Mouse (Mus musculus) adrenal gland, adult 8-10 months (tissue): ENCODE measurements at regions not wholly inside any gene's neighbourhood (a gene's known extent, or its start where the extent isn't known, plus 50 kb on each side); places are given as distances from the start of the nearest gene placed in this dataset.

ENCODE experiments used
- DNase-seq: peaks from one replicate; pipeline ENCODE4 v3.0.0; 2022

DNA sequence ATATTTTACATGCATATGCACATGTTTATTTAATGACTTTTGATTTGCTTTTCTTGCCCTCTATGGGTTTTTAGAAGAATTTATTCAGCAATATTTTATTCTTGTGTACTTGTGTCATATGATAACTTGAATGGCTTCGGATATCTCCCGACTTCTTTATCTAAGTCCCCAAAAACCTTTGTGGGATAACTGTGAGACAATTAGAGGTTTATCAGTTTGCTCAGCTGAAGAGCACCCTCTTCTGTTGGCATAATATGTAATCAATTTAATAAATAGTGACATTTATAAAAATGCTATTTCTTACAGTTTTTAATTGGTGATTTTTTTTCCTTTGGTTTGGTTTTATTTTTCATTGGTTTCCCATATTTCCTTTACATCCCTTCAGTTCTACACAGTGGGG, 194.2 kb upstream of the Tent5a start:
- DNase-seq = no peak

DNA sequence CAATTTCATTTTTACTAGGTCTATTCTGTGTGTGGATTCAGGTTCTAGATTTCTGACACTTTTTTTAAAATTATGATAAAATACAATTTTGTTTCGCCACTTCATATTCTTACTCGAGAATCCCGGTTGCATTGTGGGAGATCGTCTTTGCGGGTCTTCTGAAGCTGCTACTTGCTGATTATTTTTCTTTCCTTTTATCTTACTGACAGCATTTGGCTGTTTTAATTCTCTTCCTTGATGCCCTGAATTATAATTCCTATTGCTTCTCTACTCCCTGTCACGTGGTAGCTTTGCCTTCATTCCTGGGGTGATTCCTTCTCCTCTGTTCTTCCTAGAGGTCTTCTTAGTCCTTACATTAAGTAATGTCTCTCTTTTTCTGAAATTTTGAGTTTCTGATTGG, 193.8 kb upstream of the Tent5a start:
- DNase-seq = no peak

DNA sequence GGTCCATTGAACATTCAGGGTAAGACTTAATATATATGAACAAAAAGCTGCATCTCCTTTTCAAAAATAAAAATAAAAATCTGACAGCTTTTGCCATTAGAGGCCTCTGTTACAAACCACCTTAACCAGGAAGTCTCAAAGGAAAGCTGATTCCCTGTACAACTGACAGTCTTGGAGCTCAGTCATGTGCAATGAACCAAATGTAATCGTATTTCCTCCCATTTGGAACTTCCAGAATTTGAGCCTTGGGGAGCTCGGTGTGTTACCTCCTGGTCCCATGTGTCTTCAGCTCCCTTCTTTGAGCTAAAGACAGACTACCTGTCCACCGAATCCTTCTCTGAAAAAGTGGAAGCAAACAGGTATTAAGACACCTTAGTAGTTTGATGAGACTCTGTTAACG, 171.9 kb upstream of the Tent5a start:
- DNase-seq = no peak

DNA sequence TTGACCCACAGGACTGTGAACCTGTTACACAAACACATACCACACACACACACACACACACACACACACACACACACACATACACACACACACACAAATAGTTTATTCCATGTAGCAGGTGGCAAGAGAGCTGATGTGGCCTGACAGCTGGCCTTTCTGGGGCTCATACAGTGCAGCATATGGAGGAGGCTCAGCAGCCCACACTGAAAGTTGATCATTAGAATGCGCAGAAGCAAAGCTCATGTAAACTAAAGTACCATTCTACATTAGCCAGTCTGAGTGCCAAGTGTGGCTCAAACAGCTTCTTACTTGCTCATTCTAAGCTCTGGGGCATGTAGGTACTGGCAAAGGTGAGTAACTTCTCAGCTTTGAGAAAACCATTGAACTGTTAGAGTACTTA, 170.2 kb upstream of the Tent5a start:
- DNase-seq = no peak

DNA sequence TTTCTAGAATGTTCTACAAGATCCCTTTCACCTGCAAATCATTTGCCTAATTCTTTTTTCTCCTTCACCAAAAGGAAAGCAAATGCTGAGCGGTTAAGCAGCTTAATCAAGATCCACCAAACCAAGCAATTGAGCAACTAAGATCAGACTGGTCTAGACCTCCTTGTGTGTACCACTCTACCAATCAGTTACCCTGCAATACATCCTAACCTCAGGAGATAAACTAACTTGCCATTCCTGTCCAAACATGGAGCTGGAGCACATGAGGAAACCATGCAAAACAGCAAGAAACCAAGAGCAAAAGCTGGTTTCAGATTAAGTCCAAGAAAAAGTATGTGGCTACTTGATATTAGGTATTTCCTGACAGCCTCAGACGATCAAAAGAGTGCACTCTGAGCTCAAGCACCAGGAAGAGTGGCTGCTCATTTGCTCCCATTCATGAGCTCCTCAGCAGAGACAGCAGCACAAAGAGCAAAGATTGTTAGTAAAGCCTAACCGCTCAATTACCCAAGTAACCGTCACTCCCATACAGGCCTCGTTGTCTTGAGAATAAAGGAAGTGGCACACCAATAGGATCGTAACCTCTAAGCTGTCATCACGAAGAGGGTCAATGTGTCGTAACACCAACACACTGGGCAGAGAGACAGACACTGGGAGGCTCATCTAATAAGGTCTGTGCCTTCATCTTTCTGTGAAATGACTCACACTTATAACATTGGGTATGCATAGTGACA, 169.5 kb upstream of the Tent5a start:
- no peak for DNase-seq

DNA sequence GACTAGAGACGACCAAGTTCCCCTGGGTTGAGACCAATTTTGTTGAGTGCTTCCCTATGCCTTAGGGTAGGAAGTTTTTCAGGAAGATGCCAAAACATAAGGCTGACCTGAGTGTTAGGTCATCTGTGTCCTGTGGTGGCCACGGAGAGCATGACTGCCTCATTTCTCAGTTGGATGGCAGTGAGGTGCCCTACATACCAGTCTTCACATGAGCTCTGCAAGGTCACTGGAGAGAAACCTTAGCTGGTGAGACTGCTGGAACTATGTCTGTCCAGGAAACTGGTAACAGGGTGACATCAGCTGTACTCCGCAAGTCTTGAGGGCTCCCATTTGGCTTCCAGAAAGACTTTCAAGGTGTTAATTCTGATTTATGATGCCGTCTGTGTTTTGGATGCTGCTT, 167.9 kb upstream of the Tent5a start:
- no peak for DNase-seq

DNA sequence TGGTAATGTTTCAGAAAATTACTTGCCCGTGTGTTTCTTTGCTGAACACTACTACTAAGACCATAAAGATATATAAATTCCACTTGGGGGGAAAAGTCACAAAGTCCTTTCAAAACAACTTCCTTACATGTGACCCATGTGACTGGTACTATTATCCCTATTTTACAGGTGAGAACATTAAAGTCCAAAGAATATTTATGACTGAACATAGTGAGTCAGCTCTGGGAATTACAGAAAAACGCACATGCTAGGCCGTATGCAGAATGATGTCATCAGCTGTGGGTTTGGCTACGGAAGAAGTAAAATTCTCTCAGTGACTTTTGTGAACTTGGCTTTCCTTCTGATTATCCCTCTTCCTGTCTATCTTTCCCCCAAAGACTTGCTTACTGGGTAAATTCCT, 166.6 kb upstream of the Tent5a start:
- no peak for DNase-seq

DNA sequence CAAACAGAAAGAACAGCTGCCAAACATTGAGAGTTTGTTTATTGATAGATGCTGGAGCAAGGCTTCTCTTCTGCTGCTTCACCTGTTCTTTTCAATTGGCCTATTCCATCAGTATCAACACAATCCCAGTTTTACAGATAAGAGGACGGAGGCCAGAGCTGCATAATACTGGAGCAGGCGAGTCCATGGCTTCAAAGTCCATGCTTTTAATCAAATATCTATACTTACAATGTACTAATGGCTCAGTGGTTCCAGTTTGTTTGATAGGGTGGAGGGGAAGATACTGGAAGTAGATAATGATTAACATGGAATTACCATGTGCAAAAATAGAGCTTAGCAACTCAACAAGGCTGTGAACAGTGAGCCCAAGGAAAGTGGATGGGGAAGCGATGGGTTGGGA, 163.2 kb upstream of the Tent5a start:
- DNase-seq = no peak

DNA sequence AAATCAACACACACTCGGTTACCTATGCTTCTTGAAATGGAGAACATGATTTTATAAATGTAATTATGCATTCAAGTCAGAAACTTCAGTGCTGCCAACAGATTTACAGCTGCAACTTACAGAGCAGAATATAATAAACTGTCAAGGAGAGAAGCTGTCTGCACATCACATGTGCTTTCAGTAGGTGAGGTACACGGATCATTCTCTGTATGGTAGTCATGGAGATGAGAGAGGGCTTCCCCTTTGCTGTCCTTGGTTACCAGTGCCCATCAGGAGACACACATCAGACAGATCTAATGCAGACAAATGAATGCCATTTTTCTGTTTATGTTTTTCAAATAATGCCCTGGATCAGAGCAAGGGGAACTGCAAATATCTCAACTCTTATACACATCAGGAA, 160.8 kb upstream of the Tent5a start:
- no peak for DNase-seq

DNA sequence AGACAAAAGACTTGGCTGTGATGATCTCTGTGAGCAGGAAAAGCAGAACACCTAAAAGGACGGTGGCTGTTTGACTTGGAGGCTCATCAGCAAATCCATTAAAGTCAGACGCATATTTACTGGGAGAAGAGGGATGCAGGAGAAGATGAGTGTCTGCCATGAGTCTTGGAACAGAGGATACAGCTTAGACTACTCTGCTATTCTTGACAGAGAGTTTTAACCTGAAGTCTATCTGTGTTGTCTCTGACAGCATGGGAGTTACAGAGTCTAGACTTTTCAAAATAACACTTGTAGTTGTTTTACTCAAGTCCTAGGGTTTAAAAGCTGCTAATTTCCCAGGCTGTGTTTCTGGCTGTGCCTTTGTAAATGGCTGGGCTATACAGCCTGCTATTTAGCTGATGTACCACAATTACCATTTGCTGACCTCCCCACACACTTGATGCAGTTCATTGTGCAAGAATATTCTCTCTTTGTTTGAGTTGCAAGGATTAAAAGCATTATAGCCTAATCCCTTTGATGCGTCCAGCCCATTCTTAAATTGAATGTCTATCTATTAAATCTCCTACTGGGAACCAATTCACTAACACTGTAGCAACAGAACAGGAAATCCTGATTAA, 160.0 kb upstream of the Tent5a start:
- no peak for DNase-seq

DNA sequence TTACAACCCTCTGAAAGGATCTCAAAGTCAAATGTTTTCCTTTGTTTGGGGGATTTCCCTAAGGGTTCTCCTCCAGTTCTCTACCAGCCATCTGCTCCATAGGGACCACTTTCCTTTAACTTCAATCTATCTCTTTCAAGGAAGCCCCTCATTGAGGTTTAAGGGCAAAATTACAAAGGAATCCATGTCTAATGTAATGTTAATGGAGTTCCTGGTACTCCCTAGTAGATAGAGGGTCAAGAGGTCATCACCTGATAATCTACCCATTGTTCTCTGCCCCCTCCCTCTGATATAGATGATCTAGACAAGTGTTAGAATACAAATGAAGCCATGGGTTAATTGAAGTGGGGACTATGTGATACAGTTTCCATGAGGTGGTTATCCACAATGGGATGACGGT, 158.6 kb upstream of the Tent5a start:
- no peak for DNase-seq

DNA sequence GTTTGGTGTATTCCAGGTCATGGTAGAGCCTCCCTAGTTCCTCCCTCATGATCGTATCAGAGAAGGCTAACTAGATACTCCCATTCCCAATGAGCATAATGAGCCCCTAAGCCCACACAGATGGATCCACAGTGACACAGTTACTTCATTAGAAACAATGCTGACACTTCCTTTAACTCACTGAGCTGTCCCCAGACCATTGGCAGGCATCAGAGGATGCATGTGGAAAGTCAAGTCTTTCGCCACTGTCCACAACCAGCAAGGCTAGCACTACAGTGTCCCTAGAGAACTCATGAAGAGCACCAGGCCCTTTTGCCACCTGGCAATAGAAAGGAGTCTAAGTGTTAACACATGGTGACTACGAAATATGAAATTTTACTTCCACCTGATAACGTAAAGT, 156.1 kb upstream of the Tent5a start:
- no peak for DNase-seq

DNA sequence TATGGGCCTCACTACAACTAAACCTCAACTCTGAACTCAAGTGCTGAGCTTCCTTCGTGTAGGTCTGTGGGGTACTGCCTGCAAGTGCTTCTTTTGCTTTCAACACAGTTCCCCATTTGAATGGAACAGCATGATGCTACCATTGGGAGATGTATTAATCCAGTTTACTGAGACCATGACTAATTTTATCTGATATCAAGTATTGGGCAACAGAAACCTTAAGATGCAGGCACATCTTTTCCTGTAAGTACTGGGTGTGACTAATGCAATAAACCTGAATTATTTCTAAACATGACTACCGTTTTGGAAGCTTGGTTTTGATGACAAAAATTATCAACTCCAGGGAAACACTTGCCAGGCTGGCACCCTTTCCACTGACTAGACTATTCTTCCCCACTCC, 153.4 kb upstream of the Tent5a start:
- no peak for DNase-seq

DNA sequence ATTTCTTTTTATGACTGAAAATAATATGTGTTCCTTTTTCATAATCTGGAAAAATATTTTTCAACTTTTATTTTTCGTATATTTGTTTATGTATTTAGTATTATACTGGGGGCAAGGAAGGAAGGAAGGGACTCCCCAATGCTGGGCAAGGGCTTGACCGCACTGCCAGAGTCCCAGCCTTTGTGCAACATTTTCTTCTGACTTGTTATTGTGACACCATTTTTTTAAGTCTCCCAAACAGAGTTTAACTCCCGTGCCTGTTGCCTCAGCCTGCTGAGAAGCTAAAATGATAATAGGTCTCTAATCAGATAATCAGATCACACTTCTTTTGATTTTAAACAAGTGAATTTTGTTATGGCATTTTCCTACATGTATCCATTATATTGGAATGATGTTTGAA, 148.1 kb upstream of the Tent5a start:
- no peak for DNase-seq

DNA sequence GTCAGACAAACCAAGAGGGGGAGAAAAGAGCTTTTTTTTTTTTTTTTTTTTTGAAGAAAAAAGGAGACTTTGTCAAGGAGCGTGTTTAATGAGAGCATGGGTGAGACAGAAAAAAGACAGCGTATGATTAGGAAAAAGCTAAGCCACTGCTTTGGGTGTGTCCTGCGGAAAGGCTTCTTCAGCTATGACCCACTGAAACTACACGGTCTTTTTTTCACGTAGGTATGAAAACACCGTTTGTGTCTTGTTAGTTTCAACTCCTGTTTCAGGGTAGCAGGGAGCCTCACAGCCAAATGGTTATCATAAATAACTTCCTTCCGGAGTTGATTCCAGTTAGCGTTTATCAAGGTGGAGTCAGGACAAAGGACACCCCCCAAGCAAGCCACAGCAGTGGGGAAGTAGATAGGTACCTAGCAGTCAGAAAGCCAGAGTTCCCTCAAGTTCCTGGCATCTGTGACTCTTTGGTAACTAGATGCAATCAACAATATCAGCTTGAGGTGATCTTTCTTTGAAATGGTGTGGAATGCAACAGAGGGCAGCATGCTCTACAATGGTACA, 143.2 kb upstream of the Tent5a start:
- no peak for DNase-seq

DNA sequence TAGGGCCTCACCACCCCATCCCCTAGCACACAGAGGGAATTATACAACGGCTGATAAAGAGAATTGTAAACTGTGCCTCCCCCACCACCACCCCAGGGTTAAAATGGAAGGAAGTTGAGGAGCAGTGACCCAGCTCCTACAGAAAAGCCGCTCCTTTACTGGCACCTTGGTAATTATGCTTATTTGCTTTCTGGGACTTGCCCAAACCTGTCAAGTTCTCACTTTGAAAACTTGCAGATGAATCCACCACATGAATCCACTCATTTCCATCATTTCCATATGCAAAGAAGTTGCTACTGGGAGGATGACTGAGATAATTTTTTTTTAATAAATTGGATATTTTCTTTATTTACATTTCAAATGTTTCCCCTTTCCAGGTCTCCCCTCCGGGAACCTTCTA, 142.1 kb upstream of the Tent5a start:
- DNase-seq = no peak

DNA sequence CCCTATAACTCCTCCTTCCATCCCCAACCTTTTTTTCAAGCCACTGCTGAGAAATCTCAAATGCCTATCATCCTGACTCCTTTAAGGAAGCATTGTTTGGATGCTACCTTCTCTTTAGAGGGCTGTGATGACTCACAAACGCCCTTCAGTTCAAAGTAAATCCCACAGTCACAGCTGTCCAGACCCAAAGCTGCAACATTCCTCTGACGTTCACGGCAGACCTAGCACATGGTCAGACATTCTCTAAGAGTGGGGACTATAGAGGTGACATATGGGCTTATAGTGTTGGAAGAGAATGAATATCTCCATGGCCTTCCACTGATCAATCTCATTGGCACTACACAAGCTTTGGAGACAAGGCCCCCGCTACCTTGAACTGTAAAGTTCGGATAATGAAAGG, 139.5 kb upstream of the Tent5a start:
- no peak for DNase-seq

DNA sequence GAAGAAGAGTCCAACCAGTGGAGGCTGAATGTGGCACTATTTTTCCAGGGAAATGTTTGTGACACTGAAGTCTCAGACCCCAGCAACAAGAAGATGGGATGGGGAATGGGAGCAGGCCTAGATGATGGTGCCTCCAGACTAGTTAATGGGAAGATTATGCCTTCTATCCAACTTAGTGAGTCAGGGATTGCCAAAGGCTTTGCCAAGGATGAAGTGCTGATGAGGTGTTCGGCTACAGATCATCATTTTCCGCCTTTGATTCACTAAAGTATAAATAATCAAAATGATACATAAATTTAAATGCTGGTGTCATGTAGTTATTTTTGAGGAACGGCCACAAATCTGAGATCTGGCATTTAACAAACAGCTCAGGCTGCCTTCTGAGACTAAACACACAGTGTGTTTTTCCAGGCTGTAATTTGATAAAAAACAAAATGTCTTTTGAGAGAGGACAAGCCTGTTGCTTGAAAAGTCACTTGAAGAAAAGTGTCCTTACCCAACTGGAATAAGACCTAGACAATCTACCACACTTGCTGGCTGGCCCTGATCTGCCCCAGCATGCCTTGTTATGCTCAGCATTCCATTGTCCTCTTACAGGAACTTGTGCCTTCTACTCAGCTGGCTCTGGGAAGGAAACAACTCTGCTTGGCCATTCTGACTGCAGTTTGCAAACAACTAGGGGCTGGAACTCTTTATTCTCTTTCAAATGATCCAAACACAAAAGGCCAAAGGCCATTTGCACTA, 132.1 kb upstream of the Tent5a start:
- DNase-seq = no peak

DNA sequence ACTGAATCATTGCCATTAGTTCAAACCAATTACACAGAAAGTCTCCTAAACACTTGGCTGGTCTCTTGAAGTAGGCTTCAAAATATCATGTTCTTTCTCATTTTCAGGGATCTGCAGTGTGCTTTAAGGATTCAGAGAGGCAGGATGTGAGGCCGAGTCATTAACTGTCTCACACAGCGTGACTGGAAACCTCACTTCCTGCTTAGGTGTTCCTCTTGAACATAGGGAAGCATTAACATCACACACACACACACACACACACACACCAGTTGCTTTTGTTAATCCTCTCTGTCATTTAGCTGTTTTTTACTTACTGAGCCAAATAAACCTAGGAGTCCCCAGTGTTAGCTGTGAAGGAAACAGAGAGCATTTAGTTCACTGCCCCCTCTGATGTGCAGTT, 131.2 kb upstream of the Tent5a start:
- DNase-seq = no peak

DNA sequence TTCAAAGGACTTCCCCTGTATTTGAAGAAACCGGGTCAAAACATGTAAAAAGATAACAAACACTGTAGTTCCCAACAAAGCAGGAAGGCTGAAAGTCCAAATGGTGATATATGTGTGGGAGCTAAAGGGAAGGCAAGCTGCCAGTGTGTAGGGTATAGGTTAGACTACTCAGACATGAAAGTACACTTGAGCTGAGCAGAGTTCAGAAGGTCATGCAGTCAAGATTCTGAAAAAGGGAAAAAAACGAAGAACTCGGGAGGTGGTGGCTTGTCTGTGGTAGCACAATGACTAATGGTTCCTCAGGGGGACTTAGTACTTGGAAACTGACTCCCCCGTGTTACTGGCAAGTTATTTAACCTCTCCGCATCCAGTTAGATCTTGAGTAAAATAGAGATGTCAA, 130.3 kb upstream of the Tent5a start:
- no peak for DNase-seq

DNA sequence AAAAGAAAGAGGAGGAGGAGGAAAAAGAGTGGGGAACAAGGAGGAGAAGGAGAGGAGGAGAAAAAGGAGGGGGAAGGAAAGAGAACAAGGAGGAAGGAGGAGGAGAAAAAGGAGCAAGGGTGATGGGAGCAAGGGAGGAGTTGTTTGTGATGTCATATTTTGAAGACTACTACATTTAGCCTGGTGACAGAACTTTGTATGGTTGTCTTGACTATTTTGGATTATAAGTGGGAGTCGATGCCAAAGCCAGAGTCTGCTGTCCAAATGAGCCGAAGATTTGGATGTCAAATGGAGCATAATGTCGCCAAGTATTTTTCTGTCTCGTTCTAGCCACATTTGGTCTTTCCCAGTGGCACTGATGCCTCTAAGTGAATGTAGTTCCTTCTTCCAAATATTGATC, 128.2 kb upstream of the Tent5a start:
- no peak for DNase-seq

DNA sequence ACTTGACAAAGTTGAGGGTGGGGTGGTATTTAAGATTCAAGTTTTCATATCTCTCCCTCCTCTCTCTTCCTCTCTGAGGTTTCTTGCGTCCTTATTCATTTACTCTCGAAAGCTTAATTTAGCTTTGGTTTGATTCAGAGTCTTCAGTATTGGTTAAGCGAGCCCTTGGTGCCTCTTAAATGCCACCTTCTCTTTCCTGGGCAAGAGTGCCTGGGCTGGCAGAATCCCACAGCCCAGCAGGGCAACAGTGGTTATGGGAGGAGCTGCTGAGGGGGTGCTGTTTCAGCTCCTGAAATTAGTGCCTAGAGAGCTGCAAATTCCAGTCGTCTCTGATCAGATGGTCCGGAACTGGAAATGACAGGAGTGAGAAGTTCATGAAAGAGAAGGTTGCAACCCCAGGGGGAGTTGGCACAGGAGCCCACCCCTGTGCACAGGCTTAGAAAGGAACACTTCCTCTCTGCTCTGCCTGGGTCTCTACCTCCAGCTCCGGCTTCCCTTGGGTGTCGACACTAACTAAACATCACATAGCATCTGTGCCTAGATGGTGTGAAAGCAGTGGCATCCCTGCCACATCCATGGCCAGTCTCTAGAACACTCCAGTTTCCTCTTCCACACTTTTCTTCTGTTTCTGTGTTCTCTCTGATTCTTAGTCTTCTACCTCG, 125.2 kb upstream of the Tent5a start:
- no peak for DNase-seq

DNA sequence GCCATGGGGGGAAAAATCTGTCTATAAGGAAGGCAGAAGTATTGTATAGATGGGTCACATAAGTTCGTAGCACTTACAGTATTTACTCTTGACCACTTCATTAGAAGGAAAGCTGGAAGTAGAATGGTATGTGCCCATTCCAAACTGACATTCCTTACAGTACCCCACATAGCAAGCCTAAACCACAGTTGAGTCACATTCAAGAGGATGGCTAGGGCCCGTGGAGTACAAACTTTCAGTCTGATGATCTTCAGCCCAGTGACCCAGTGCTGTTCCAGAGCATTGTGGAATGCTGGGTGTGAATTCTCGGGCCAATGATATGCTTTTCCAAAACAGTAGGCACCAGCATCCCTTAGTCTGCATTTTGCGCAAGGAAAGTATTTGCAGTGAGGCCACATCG, 124.2 kb upstream of the Tent5a start:
- DNase-seq = no peak
